Mouse (Mus musculus): ENCODE results near the gene Gstm3.

DNA sequence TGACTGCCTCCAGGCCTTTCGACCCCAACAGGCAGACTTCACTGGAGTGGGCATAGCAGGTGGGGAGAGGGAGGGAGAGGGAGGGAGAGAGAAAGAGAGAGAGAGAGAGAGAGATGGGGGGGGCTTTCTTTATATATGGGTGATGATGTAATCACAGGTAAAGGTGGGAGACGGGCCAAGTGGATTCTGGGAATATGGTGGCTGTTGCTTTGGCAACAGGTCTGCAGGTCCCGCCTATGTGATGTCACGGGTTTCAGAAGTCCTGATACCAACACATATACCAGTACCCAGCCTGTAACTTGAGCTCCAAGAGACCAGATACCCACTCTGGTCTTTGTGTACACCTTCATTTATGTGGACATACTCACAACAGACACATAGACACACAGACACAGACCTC lies 27.5 kb upstream of the Gstm3 start:
- TF ChIP-seq CTCF (IDR thresholded peaks at IDR 0.05) (no peak), POLR2A (IDR thresholded peaks at IDR 0.05; ENCODE audit: insufficient read depth, low read depth, low read length) (no peak)

Measured in heart, adult 2 months (tissue).